Mouse (Mus musculus) megakaryocyte, embryonic 14.5 days (primary cell): ENCODE results near the gene Xylt1. TPM values are rescaled to one million over a fixed set of nuclear protein-coding genes. Genes with fewer than 3 reads are reported as not detected.
A peak's percentile ranks its signal among the peaks of the same experiment; 100 is the strongest.

Experiments
- H3K27me3 ChIP-seq: replicated peaks from 2 replicates; pipeline ENCODE3; 2012; ENCODE audit warnings: inconsistent platforms
- H3K36me3 ChIP-seq: replicated peaks from 2 replicates; pipeline ENCODE3; 2012; ENCODE audit warnings: low read length, inconsistent platforms, mixed read lengths
- H3K4me1 ChIP-seq: 2 replicates; pipeline ENCODE4 v1.6.1; 2012; ENCODE audit warnings: inconsistent platforms
- H3K4me3 ChIP-seq: replicated peaks from 2 replicates; pipeline ENCODE3; 2012; ENCODE audit warnings: moderate library complexity, mild to moderate bottlenecking, inconsistent platforms
- H3K9me3 ChIP-seq: 2 replicates; pipeline ENCODE4 v1.6.1; 2012; ENCODE audit warnings: inconsistent platforms
- FLI1 ChIP-seq: IDR thresholded peaks from 2 replicates; pipeline ENCODE4 v1.6.1; 2012; ENCODE audit warnings: low read length, inconsistent platforms, mixed read lengths
- GATA1 ChIP-seq: IDR thresholded peaks from 3 replicates; pipeline ENCODE4 v1.6.1; 2012; ENCODE audit warnings: mixed read lengths, low read length, inconsistent platforms, borderline replicate concordance
- polyA plus RNA-seq: library from polyadenylated mRNA; stranded (reverse); fragments of >175 nt; gene quantifications from 2 replicates; pipeline ENCODE4 v1.2.3, GENCODE M21; 2012; ENCODE audit warnings: low replicate concordance; ENCODE audit not compliant: insufficient read depth

The Xylt1 gene
- polyA plus RNA-seq, 1 experiment: 0.38 TPM

DNA sequence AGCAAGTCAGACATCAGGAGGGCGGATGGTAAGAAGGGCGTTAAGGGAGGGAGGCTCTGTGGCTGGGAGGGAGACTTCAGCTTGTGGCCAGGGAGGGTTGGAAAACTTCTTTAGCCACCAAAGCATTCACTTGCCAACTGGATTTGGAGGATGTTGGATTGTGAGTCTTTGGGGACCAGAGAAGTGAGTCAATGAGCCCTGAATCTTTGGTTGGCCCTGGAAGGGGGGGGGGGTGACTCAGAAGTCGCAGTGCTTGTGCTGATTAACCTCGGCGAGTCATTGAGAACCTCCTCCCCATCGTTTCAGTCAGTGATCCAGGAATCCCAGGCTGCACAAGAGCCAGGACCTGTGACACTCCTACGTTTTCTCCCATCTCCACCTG, 752 bp upstream of the Xylt1 start:
- H3K4me1 ChIP-seq: peaks cover 37% of the 10 kb centered on the region
- peaks cover 85% of the 10 kb centered on the region for H3K27me3 ChIP-seq
- peak overlapping the region; percentile 91 for H3K4me3 ChIP-seq
- H3K36me3 ChIP-seq: no peaks in the 10 kb centered on the region
- H3K9me3 ChIP-seq: no peaks in the 10 kb centered on the region
- TF ChIP-seq FLI1: no peak
- TF ChIP-seq GATA1: no peak

DNA sequence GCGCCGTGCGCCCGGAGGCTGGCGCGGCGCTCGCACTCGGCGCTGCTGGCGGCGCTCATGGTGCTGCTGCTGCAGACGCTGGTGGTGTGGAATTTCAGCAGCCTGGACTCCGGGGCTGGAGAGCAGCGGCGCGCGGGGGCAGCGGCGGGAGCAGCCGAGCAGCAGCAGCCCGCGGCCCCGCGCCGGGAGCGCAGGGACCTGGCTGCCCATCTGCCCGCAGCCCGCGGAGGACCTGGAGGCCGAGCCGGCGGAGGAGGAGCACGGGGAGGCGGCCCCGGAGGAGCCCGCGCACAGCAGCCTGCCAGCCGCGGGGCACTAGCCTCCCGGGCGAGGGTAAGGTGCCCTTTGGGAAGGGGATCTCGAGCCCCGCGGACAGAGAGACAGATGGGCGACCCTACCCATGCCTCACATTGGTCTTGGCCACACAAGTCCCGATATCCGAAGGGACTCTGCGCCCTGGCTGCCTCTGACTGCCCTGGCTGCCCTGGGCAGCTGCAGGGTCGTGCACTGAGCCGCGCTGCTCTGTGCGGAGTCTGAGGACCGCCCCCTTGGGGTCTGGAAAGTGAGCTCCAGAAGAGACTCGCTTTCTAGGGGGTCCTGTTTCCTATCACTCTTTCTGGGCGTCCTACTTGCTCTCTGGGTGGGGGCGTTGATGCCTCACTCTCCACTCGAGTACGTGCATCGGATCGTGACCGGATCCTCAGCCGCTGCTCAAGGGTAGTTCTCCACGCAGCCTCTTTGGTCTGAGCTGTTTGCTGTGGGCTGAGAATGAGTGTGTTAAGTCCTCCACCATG, 606 bp downstream of the Xylt1 start:
- H3K4me3 ChIP-seq: peak overlapping the region; percentile 91
- TF ChIP-seq FLI1: no peak
- no peak for TF ChIP-seq GATA1
- H3K4me1 ChIP-seq: peaks cover 37% of the 10 kb centered on the region
- H3K36me3 ChIP-seq: no peaks in the 10 kb centered on the region
- H3K27me3 ChIP-seq: peaks cover 78% of the 10 kb centered on the region
- H3K9me3 ChIP-seq: no peaks in the 10 kb centered on the region

DNA sequence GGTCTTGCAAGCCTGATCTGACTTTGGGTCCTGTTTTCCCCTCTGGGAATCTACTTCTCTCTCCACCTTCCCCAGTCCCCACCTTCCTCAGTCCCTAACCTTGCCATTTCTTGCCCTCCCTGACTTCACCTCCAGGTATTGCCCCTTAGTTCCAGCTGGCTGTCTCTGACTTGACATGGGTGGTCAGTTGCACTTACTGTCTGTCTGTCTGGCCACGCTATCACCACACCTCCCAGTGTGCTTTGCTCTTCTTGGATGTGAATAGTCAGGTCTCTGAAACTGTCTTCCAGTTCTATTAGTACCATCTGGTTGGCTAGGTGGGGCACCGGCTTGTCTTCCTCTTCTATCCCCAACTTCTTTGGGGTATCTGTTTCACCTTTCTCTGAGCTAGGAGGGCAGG, 1.2 kb downstream of the Xylt1 start:
- peak overlapping the region; percentile 91 for H3K4me3 ChIP-seq
- H3K27me3 ChIP-seq: peaks cover 78% of the 10 kb centered on the region
- peaks cover 37% of the 10 kb centered on the region for H3K4me1 ChIP-seq
- TF ChIP-seq FLI1 (no peak), GATA1 (no peak)
- H3K36me3 ChIP-seq: no peaks in the 10 kb centered on the region
- no peaks in the 10 kb centered on the region for H3K9me3 ChIP-seq

DNA sequence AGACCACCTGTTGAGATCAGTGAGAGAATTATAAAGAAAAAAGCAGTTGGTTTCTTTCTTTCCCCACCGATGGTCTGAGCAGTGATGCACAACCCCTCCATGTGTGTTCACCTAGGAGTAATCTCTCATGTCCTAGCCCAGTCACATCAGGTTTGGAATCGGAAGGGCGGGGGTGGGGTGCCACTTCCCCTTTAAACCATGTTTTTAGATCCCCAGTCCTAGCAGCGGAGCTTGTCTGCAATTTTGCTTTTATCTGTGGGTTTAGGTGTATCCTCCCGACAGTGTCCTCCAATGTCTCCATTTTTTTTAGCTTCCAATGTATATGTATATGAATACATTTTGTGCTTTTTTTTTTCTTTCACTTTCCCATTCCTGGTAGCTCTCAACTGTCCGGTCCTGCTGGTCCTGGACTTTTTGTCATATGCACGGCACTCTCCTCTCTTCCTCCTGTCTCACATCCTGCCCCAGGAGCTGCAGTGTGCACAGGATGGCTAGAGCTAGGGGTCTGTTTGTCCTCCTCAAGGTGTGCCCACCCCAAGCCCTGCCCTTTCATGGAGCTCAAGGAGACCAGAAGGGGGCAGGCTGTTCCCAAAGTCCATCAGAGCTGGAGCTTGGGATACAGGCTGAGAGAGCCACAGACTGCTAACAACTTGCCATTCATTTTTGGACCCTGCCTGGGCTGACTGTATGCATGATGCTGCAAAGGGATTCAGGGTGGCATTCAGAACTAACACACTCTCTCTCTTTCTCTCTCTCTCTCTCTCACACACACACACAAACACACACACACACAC, 2.6 kb downstream of the Xylt1 start:
- Histone ChIP-seq H3K4me1 (peaks cover 37% of the 10 kb centered on the region), H3K36me3 (no peaks in the 10 kb centered on the region), H3K4me3 (peak overlapping the region; percentile 85), H3K9me3 (no peaks in the 10 kb centered on the region), H3K27me3 (peaks cover 67% of the 10 kb centered on the region)
- TF ChIP-seq GATA1 (no peak), FLI1 (no peak)

DNA sequence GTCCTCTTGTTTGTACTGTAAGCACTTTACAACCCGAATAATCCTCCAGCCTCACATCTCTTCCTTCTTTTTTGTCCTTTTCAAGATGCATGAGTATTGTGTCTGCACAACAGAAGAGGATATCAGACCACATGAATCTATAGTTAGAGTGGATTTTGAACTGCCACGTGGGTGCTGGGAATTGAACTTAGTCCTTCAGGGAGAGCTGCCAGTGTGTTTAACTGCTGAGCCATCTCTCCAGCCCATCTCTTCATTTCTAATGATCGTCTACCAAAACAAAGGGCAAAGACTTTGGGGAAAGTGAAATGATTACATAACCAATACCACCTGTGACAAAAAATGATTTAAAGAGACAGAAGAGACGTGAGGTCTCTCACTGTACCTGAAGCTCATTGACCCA, 5.6 kb downstream of the Xylt1 start:
- H3K4me3 ChIP-seq: no peak overlapping the region
- H3K27me3 ChIP-seq: peaks cover 39% of the 10 kb centered on the region
- H3K4me1 ChIP-seq: peaks cover 24% of the 10 kb centered on the region
- TF ChIP-seq FLI1 (no peak), GATA1 (no peak)
- no peaks in the 10 kb centered on the region for H3K9me3 ChIP-seq
- H3K36me3 ChIP-seq: no peaks in the 10 kb centered on the region

DNA sequence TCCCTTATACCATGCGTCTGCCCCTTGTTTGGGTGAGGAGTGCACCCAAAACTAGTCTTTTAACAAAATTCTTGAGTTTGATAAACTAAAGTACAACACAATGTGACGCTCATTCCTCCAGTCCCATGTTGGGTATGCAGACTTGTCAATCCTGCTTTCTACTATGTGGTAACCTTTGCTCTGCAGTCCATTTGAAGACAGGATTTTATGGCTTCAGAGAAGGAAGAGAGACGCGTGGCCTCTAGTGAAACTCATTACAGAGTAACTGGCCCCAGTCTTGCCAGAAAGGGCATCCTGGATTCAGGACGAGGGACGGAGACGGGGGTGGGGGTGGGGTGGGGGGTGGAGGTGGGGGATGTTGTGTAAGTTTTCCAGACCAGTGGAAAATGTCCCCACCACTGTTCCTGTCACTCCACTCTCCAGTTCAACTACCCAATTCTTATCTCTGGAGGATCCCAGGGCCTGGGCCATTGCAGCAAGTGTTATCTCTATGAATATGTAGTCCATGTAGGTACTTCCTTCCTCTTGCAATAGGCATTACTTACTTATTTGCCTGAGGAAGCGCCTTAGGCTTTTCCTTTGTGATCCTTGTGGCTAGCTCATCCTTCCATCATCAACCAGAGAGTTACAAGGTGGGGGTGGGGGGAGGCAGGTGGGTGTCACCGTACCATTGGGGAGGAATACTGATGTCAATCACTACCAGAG, 7.7 kb downstream of the Xylt1 start:
- no peaks in the 10 kb centered on the region for H3K36me3 ChIP-seq
- H3K4me1 ChIP-seq: peaks cover 7% of the 10 kb centered on the region
- TF ChIP-seq FLI1: no peak
- no peak overlapping the region for H3K4me3 ChIP-seq
- peaks cover 20% of the 10 kb centered on the region for H3K27me3 ChIP-seq
- H3K9me3 ChIP-seq: no peaks in the 10 kb centered on the region

DNA sequence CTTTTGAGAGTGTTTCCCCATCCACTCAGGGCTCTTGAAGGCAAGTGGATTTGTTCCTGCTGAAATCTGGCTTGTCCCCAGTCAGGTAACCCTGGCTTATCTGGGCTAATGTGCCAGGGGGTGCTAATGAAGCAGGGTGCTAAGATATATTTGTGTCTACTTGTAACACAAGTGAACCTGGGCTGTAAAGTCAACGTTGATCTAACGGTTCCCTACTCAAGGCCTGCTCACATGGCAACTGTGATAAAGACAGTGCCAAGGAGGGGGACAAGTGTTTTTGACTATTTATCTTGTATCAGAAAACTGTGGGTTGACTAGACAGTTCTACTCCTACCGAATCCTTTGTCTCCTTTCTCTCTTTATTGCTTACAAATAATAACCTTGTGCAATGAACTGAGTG, 8.3 kb downstream of the Xylt1 start:
- H3K4me1 ChIP-seq: peaks cover 7% of the 10 kb centered on the region
- no peak for TF ChIP-seq FLI1
- TF ChIP-seq GATA1: no peak
- H3K27me3 ChIP-seq: peaks cover 16% of the 10 kb centered on the region
- no peak overlapping the region for H3K4me3 ChIP-seq
- no peaks in the 10 kb centered on the region for H3K36me3 ChIP-seq
- no peaks in the 10 kb centered on the region for H3K9me3 ChIP-seq

DNA sequence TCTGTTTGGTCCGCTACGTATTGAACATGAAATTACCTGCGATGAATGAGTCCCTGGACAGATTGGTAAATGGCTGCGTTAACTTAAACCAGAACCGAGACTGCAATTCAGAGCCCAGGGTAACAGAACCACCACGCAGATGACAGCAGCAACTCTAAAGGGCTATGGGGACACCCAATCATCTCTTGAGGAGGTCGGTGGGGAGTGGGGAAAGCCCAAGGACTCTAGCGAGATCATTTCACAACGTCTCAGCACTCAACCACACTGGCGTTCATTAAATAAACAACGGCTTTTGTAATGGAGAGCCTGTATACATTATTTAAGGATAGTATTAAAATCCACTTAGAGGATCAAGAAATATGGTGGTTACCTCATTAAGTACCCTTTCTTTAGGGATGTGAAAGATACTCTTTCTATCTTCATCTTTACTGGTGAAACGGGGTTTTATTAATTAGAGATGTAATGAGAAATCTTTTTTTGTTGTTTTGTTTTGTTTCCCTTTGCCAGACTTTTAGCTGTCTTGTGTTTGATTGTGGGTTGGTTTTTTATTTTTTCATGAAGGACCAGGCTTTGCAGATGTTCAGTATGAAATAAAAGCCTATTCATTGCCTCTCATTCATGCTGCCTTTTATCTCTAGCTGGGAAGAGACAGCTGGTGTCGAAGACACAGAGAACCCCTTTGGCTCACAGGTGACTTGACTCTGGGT, 12.2 kb downstream of the Xylt1 start:
- peaks cover 12% of the 10 kb centered on the region for H3K4me1 ChIP-seq
- H3K36me3 ChIP-seq: no peaks in the 10 kb centered on the region
- peaks cover 16% of the 10 kb centered on the region for H3K27me3 ChIP-seq
- no peak overlapping the region for H3K4me3 ChIP-seq
- TF ChIP-seq GATA1 (no peak), FLI1 (no peak)
- H3K9me3 ChIP-seq: no peaks in the 10 kb centered on the region; the same call in 1 of the 2 replicates

DNA sequence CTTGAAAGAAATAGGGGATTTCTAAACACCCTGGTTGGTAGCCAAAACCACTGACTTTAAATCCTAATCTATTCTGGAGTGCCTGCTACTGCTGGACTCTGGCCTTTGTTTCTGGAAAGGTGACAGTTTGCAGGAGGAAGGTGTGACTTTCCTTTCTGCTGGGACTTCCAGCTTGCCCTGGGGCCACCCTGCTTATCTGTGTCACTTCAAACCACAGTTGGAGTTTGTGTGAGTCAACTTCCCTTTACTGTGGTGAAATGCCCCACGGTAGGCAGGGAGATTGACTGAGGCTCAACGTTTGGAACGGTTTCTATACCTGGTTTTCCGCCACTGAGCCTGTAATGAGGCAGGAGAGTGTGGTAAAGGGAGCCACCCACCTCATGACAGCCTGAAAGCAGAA, 13.2 kb downstream of the Xylt1 start:
- Histone ChIP-seq H3K4me3 (no peak overlapping the region), H3K36me3 (no peaks in the 10 kb centered on the region), H3K4me1 (peaks cover 12% of the 10 kb centered on the region), H3K9me3 (peaks cover 9% of the 10 kb centered on the region), H3K27me3 (peaks cover 16% of the 10 kb centered on the region)
- TF ChIP-seq GATA1 (no peak), FLI1 (no peak)

DNA sequence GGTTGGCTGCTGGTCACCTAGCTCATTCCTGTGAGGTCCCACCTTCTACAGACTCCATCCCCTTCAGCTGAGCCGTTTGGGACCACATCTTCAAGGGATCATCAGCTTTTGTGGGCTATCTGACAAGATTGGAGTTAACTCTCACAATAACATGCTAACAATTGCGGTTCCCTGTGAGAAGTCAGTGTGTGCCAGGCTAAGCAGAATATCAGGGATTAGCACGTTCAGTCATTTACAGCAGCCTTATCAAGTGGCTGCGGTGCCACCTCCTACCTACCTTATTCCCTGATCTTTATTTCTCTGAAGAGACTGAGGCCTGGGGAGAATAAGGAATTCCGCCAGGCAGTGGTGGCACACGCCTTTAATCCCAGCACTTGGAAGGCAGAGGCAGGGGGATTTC, 13.6 kb downstream of the Xylt1 start:
- H3K27me3 ChIP-seq: peaks cover 16% of the 10 kb centered on the region
- peaks cover 12% of the 10 kb centered on the region for H3K4me1 ChIP-seq
- H3K36me3 ChIP-seq: no peaks in the 10 kb centered on the region
- TF ChIP-seq FLI1 (no peak), GATA1 (no peak)
- no peak overlapping the region for H3K4me3 ChIP-seq
- peaks cover 14% of the 10 kb centered on the region for H3K9me3 ChIP-seq
